Mouse (Mus musculus) forebrain, embryonic 12.5 days (tissue): ENCODE results near the gene Cnga4. TPM values are rescaled to one million over a fixed set of nuclear protein-coding genes. Genes with fewer than 3 reads are reported as not detected.

Experiments
- polyA plus RNA-seq: library from polyadenylated mRNA; unstranded; fragments of >200 nt; fragmentation: Nextera tagmentation; extraction: Ambion mirVana; gene quantifications from 2 replicates; pipeline ENCODE4 v1.2.1, GENCODE M21; 2016

Cnga4 gene
- polyA plus RNA-seq, 1 experiment from 2014 or later: 0.19 TPM

Other genes with a start within 250 kb of the Cnga4 start
- not detected in 2 replicates for gene Olfr684, start 240.9 kb upstream of the Cnga4 start, polyA plus RNA-seq
- not detected in 2 replicates for gene Olfr685, start 218.6 kb upstream of the Cnga4 start, polyA plus RNA-seq
- not detected in 2 replicates for gene Olfr686, start 197.1 kb upstream of the Cnga4 start, polyA plus RNA-seq
- not detected in 2 replicates for gene Olfr688, start 116.5 kb upstream of the Cnga4 start, polyA plus RNA-seq
- not detected in 2 replicates for gene Olfr689, start 93.4 kb upstream of the Cnga4 start, polyA plus RNA-seq
- gene Olfr690, start 70.5 kb upstream of the Cnga4 start, polyA plus RNA-seq: not detected in 2 replicates
- not detected in 2 replicates for gene Olfr691, start 62.3 kb upstream of the Cnga4 start, polyA plus RNA-seq
- not detected in 2 replicates for gene Olfr692, start 36.3 kb upstream of the Cnga4 start, polyA plus RNA-seq
- gene Gm5901, start 29.5 kb upstream of the Cnga4 start, polyA plus RNA-seq: not detected in 2 replicates
- 48.2 and 49.7 TPM in 2 replicates for gene Fam160a2, start 4.5 kb upstream of the Cnga4 start, polyA plus RNA-seq
- 0.38 and 0.70 TPM in 2 replicates for gene Cckbr, start 21.2 kb downstream of the Cnga4 start, polyA plus RNA-seq
- gene Cavin3, start 77.7 kb downstream of the Cnga4 start, polyA plus RNA-seq: 20.2 and 24.7 TPM in 2 replicates
- gene Smpd1, start 149.8 kb downstream of the Cnga4 start, polyA plus RNA-seq: 42.5 and 43.6 TPM in 2 replicates
- 149 and 160 TPM in 2 replicates for gene Apbb1, start 177.1 kb downstream of the Cnga4 start, polyA plus RNA-seq
- gene Hpx, start 195.6 kb downstream of the Cnga4 start, polyA plus RNA-seq: 0.17 and 0.29 TPM in 2 replicates
- 50.6 and 51.2 TPM in 2 replicates for gene Trim3, start 229.0 kb downstream of the Cnga4 start, polyA plus RNA-seq
- 126 and 142 TPM in 2 replicates for gene Timm10b, start 235.5 kb downstream of the Cnga4 start, polyA plus RNA-seq
- gene Arfip2, start 235.8 kb downstream of the Cnga4 start, polyA plus RNA-seq: 72.2 and 73.8 TPM in 2 replicates
- gene Gm45799, start 236.0 kb downstream of the Cnga4 start, polyA plus RNA-seq: 2.5 and 15.7 TPM in 2 replicates
- 0.85 and 0.96 TPM in 2 replicates for gene Dnhd1, start 246.3 kb downstream of the Cnga4 start, polyA plus RNA-seq